Mouse (Mus musculus) neutrophil, adult 5-6 weeks (primary cell): ENCODE results near the gene Rps11. TPM values are rescaled to one million over a fixed set of nuclear protein-coding genes. Genes with fewer than 3 reads are reported as not detected.
"Not testable (repeated sequence)": the region's sequence is repeated elsewhere in the genome, so short reads cannot be mapped to it uniquely, and the experiment has no call there.

Source experiments
- ATAC-seq: fragments of 151-379, 151-347 bp; 2 replicates; pipeline ENCODE4 v1.8.0; 2017; ENCODE audit warnings: mild to moderate bottlenecking, moderate TSS enrichment; ENCODE audit not compliant: insufficient number of reproducible peaks, poor library complexity, low FRiP score, severe bottlenecking; ENCODE audit errors: extremely low read depth
- total RNA-seq: library from RNA; stranded (forward); fragments of 200-1000 nt; gene quantifications from 2 replicates; pipeline ENCODE4 v1.2.3, GENCODE M21; 2017

The Rps11 gene
- total RNA-seq, 1 experiment from 2014 or later, result 609 TPM

DNA sequence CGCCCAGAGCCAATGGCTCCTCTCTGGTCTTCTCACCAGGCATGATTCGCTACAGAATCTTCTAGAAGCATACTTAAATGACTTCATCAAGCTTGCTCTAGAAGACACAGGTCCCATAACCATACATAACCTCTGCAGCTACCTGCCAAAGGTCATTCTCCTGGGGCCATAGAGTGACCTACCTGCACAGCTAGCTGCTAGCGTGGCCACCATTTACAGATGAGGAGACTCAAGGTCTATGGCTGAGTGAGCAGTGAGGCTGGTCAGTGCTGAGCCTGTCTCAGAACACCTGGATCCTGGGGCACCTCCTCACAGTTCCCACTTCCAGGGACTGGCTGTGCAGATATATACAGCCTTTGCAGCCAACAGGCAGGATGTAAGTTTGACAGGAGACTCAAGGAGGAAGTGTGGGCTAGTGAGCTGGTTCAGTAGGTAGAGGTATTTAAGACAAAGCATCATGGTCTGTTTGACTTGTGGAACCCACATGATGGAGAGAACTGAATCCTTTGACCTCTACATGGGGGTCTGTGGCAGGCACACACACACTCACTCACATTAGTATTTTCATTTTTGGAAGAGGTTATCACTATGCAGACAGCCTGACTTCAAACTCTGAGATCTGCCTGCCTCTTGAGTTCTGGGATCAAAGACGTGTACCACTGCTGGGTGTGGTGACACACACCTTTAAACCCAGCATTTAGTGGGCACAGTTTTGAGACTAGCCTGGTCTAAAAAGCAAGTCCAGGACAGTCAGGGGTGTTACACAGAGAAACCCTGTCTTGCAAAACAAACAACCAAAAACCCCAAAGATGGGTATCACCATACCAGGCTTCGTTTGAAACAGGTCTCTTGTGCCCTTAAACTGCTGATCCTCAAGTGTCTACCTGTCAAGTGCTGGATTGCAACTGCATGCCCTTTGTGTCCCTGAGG lies 4.2 kb downstream of the Rps11 start:
- no peak for ATAC-seq

DNA sequence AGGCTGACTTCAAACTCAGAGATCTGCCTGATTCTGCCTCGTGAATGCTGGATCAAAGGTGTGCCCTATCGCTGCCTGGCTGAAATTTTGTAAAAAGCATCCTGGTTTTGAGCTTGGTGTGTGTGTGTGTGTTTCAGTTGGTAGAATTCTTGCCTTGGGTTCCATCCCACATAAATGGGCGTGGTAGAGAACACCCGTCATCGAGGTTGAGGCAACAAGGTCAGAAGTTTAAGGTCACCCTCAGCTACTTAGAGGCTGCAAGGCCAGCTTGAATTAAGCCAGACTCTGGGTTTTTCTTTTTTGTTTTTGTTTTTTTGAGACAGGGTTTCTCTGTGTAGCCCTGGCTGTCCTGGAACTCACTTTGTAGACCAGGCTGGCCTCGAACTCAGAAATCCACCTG lies 5.9 kb downstream of the Rps11 start:
- no peak for ATAC-seq

DNA sequence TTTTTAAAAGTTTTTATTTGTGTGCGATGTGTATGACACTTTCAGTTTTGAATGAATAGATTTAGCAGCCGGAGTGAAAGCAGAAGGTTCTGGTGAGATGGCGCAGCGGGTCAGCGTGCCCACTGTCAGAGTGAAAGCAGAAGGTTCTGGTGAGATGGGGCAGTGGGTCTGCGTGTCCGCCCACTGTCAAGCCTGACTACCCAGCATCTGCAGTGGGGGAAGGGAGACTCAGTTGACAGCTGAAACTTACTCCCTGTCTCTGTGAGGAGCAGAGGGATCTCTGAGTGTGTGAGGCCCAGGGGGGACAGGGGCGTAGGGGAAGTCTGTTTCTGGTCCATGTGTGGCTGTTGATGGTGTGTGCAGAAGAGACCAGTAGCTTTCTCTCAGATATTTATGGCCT lies 6.7 kb downstream of the Rps11 start:
- ATAC-seq, result no peak

DNA sequence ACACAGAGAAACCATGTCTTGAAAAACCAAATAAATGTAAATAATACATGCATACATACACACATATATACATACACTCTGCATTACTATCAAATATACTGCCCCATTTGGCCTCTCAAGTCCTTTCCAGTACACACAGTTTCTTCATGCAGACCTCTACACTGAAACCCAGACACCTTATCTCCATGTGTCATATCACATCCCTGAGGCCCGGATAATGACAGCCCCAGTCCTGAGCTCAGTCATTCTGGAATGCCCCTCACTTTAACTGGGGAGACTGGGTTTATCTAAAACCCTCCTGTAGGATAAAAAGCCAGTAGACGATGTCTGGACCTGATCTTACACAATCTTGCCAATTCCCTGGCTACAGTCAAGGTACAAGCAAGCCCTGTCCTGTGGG lies 10.8 kb downstream of the Rps11 start:
- no peak for ATAC-seq

DNA sequence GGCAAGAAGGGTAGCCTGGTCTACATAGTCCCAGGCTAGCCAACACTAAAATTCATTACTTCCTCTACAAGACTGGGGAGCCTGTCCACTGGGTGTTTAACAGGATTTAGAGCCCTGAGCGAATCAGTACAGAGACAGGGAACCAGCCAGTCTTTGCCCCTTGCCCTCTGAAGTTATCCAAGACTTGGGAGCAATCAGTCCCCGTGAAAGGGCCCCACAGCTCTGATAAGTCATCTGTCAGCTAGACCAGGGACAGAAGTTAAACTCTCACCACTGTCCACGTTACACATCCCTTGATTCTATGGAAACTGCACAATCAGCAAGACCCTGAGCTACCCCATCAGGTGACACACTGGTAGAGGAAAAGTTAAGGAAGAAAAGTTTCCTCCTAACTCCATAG lies 11.7 kb downstream of the Rps11 start:
- ATAC-seq, result no peak

DNA sequence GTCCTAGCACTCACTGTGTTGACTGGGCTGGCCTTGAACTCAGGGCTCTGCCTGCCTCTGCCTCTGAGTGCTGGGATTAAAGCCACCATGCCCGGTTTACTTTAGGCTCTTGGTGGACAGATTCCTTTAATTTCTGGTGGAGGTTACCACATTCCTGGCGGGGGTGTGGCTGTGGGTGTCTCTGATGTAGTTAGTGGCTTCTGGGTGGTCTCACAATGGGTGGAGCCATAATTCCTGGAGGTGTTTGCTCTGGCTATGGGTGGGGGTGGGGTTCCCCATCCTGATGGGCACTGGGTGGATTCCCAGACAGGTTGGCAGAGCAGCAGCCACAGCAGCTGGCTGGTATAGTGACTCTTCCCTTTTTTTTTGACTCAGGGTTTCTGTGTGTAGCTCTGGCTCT lies 12.3 kb downstream of the Rps11 start:
- no peak for ATAC-seq

DNA sequence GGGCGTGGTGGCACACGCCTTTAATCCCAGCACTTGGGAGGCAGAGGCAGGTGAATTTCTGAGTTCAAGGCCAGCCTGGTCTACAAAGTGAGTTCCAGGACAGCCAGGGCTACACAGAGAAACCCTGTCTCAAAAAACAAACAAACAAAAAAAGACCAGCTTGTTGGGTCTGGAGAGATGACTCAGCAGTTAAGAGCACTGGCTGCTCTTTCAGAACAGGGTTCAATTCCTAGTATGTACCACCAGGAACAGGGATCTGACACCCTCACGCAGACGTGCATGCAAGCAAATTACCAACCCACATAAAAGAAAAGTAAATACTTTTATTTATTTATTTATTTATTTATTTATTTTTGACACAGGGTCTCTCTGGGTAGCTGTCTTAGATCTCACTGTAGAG lies 14.2 kb downstream of the Rps11 start:
- not testable (repeated sequence) for ATAC-seq

DNA sequence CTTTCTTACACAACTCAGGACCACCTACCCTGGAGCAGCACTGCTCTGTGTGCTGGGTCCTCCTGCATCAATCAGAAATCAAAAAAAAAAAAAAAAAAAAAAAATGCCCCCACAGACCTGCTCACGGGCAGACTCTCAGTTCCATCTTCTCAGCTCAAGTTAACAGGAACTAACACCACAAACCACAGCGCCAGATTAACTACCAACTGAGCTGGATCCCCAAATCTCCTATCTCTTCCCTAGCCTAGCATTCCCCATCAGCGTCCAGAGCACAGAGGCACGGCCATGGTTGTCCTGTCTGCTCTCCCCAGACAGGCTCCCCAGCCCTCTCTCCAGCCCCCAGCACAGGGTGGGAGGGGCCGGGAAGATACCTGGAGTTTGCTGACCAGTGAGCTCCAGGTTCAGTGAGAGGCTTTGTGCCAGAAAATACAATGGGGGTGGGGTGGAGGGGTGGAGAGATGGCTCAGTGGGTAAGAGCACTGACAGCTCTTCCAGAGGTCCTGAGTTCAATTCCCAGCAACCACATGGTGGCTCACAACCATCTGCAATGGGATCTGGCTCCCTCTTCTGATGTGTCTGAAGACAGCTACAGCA lies 17.1 kb downstream of the Rps11 start:
- no peak for ATAC-seq

DNA sequence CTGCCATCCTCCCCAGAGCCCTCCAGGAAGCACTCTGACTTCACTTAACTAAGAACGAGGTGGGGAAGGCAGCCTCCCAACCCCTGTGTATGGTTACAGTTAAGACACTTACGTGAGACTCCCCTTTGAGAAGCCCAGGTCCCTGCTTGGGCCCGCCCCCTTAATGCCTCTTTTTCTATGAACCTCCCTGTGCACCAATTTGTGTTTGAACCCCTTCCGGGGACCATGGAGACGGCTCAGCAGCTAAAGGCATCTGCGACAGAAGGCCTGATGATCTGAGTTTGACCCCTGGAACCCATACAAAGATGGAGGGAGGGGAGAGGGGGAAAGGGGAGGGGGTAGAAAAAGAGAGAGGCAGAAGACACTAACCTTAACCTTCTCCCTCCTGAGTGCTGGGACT lies 17.8 kb downstream of the Rps11 start:
- no peak for ATAC-seq

DNA sequence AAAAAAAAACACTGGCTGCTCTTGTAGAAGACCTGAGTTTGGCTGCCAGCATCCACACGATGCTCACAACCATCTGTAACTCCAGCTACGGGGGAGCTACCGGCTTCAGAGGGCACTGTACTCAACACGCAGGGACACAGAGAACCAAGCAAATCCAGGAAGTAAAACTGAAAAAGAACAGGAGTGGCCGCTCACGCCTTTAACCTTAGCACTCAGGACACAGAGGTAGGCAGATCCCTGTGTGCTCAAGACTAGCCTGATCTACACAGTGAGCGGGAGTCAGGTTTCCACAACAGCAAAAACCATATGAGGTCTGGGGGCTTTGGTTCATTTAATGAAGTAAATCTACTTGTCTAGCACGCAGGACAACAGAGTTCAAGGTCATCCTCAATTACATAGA lies 18.7 kb downstream of the Rps11 start:
- no peak for ATAC-seq

DNA sequence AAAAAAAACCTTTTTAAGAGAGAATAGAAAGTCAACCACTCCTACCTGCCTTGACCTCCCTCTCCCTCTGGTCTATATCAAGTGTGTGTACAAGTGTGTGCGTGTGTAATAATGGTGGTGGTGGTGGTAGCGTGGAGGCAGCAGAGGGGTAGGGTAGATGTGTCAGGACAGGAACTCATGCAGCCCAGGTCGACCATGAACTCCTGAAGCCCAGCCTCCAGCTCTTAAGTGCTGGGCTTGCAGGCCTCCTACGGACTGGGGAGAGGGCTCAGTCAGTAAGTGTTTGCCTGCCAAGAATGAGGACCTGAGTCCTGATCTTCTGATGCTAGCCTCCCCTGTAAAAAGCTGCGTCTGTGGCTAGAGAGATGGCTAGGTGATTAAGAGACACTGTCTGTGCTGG lies 19.3 kb downstream of the Rps11 start:
- ATAC-seq, result no peak

DNA sequence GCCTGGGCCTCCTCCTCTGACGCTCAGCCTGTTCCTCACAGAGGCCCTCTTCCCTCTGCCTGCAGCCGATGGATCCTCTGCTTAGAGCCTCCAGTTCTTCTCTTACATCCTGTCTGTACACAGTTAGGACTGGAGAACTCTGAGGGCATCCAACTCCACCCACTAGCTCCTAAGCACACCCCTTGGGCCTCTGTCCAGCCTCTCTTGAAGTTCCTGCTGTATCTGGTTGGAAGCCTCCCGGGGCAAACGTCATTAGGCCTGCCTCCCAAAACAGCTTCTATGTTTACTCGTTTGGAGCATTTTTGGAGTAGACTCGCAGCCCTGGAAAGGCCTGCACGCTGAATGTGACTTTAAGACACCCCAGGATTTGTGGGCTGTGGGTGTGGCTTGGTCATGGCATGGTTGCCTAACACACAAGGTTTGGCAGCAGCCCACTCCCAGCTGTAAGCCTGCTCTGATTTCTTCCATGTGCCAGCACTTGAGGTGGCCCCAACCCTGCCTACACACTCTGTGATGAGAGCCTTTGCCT lies 20.5 kb downstream of the Rps11 start, which contains the start of gene Fcgrt:
Fcgrt (minus strand) TSS at position 200 of the 529 bp plus-strand sequence.
- no peak for ATAC-seq

DNA sequence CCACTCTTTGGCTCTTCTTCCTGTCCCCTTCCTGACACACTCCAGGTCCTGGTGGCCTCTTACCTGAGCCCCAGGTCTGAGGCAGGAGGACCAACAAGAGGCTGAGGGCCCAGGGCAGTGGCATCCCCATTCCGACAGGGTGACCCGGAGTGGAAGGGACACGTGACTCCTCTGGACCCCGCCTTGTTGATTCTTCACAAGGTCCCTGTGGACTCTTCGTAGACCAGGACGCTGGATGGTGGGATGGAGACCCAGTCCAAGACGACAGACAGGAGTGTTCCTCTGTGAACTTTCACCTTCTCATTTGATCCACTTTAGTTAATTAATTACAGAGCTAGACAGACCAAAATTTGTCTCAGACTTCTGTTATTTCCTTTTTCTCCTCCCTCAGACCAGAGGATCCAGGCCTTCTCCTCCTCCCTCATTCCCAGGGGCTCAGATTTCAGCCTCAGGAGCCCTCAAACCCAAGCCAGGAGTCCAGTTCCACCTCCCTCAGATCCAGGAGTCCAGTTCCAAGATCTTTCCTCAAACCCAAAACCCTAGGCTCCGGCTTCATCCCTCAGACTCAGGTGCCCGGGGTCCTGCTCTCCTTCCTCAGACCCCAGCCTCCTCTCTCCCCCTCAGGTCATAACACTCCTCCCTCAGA lies 21.2 kb downstream of the Rps11 start:
- no peak for ATAC-seq

DNA sequence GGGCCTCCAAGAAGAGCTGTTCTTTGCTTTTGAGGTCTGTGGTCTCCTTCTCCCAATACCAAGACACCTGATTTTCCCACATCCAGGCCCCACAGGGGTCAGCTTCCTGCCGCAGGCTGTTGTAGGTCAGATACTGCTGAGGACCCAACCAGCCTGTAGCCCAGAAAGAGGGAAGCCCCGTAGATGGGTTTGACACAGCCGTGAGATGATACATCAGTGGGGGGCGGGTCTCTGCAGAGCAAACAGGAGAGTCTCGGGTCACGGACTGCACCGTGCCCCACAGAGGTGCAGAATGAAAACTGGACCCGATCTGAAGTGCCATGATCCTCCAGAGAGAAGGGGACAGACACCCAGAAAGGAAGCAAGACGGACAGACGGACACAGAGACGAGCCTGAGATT lies 21.8 kb downstream of the Rps11 start:
- ATAC-seq, result no peak

DNA sequence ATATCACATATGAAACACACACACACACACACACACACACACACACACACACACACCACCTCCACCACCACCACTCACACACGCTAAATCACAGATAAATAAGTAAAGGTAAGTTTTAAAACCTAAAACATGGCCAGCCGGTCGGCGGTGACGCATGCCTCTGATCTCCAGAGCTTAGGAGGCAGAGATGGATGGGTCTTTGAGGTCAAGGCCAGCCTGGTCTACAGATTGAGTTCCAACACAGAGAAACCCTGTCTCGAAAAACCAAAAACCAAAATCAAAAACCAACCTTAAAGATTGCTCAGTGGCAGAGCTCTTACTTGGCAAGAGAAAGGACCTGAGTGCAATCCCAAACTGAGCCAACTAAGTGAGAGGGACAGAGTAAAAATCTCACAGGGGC lies 24.2 kb downstream of the Rps11 start:
- no peak for ATAC-seq

DNA sequence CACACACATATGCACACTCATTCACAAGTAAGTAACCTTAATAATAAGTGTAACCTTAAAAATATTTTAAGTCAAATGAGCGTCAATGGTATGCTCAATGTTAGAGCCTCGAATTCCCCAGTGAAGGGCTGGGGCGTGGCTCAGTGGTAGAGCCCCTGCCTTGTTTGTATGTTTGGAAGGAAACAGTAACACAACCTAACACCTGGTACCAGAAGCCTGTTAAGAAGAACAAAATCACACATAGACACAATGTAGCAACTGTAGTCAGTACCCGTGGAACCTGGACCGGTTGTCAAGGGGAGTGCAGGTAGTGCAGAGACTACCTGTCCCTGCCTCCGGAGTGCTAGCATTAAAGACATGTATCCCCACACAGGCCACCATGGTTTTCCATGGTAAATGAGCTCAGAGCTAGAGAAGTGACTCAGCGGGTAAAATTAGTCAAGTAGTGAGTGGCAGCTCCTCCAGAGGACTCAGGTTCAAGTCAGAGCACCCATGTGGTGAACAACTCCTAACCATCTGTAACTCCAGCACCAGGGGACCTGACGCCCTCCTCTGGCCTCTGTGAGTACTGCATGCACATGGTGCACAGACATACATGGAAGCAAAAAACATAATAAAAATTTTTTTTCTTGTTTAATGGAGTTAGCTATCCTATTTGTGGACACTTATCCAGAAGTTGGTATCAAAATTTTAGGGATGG lies 25.5 kb downstream of the Rps11 start:
- ATAC-seq, result no peak

DNA sequence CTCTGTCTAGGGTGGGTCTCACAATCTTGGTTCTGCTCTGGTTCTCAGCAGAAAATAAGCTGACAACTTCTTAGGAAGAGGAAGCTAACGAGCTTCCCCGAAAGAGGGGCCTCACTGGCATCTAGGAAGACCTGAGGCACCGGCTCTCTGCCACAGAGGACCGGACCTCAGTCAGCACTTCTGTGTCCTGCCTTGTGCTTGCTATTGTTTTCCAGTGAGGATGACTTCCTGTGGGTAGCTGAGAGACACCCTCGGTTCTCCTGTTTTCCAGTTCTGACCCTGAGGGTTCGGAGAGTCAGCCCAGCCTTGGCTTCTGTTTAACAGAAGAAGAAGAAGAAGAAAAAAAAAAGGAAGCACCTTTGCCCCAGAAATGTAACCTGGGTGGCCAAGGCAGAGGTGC lies 26.8 kb downstream of the Rps11 start:
- no peak for ATAC-seq

DNA sequence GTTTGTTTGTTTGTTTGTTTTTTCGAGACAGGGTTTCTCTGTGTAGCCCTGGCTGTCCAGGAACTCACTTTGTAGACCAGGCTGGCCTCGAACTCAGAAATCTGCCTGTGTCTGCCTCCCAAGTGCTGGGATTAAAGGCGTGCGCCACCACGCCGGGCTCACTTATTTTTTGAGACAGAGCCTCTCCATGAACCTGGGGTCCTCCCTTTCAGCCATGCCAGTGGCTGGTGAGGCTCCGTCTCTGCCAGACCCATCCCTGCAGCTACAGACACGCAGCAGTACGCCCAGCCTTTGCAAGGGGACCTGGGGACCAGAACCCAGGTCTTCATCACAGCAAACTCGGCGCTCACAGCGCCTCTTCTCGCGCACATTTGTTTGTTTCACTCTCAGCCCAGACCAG lies 28.3 kb downstream of the Rps11 start:
- not testable (repeated sequence) for ATAC-seq

DNA sequence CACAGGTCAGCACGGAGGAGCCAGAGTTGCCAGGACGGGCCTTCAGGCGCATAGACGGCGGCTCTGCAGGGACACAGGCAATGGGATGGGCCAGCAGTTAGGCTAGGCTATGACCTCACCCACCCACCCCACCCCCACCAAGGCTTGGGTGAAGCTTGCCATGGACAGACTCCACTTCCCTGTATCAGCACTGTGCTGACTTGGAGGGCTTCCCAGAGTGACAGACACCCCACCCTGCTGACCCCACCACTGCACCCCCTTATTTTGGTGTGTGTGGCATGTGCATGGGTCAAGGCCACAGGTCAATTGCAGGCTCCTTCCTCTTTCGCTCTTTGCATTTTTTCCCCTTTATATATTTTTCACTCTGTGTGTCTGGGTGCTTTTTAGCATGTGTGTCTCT lies 28.9 kb downstream of the Rps11 start:
- ATAC-seq, result no peak
